Mouse (Mus musculus) ES-Bruce4 (cell line): ENCODE data around the gene Sez6. TPM values are rescaled to one million over a fixed set of nuclear protein-coding genes. Genes with fewer than 3 reads are reported as not detected.

Experiments
- H3K27ac ChIP-seq: 2 replicates; pipeline ENCODE4 v1.5.1; 2012; ENCODE audit warnings: low read length, inconsistent platforms; ENCODE audit not compliant: insufficient read depth
- H3K27me3 ChIP-seq: 2 replicates; pipeline ENCODE4 v1.6.1; 2012; ENCODE audit warnings: mild to moderate bottlenecking, low read length, inconsistent platforms; ENCODE audit not compliant: control insufficient read depth, poor library complexity, insufficient read depth, severe bottlenecking
- H3K36me3 ChIP-seq: 2 replicates; pipeline ENCODE4 v1.6.1; 2012; ENCODE audit warnings: inconsistent platforms, mild to moderate bottlenecking, low read length, moderate library complexity; ENCODE audit not compliant: control insufficient read depth, poor library complexity, insufficient read depth, severe bottlenecking
- H3K4me1 ChIP-seq: one replicate; pipeline ENCODE4 v1.8.1; 2011; ENCODE audit warnings: low read length; ENCODE audit not compliant: control insufficient read depth, insufficient read depth
- H3K4me3 ChIP-seq: 2 replicates; pipeline ENCODE4 v1.5.1; 2011; ENCODE audit warnings: low read depth, mild to moderate bottlenecking, low read length
- H3K9ac ChIP-seq: 2 replicates; pipeline ENCODE4 v1.6.1; 2012; ENCODE audit warnings: low read depth, mild to moderate bottlenecking, inconsistent platforms; ENCODE audit not compliant: poor library complexity, severe bottlenecking
- H3K9me3 ChIP-seq: replicated peaks from 2 replicates; pipeline ENCODE4 v1.6.1; 2012; ENCODE audit warnings: mild to moderate bottlenecking, low read length, inconsistent platforms; ENCODE audit not compliant: control insufficient read depth, poor library complexity, insufficient read depth, severe bottlenecking
- CTCF ChIP-seq: IDR thresholded peaks from one replicate; pipeline ENCODE4 v1.8.1; 2011; ENCODE audit warnings: low read depth, low read length
- EP300 ChIP-seq: IDR thresholded peaks from 2 replicates; pipeline ENCODE4 v1.6.1; 2011; ENCODE audit warnings: low read depth, low read length; ENCODE audit not compliant: insufficient read depth
- POLR2A ChIP-seq: IDR thresholded peaks from one replicate; pipeline ENCODE4 v1.8.1; 2011; ENCODE audit warnings: low read length; ENCODE audit not compliant: insufficient read depth
- polyA plus RNA-seq: library from polyadenylated mRNA; stranded (reverse); fragments of >200 nt; gene quantifications from 2 replicates; pipeline ENCODE4 v1.2.4, GENCODE M21; 2011; ENCODE audit warnings: low read depth; ENCODE audit not compliant: missing spikeins, insufficient read depth, insufficient read length

The Sez6 gene
- polyA plus RNA-seq, 1 experiment: 0.57 TPM

DNA sequence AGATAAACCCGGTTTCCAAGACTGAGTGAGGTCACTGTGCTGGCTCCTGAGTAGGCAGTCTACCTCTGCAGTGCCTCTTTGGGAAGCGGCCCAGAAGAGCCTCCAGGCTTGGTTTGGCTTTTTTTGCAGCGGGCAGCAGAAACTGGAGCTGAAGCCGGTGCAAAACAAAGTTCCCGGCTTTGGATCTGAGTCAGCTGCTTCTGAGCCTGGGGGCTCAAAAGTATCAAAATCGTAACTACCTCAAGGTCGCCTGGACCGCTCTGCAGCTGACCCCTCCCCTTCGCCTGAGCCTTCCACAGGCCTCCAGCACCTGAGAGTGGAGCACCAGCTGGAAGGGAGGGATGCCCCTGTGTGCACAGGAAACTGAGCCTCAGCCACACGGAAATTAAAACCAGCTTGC is 13.4 kb upstream of the Sez6 start:
- peaks cover 9% of the 10 kb centered on the region for H3K4me1 ChIP-seq
- no peaks in the 10 kb centered on the region for H3K9me3 ChIP-seq
- no peak overlapping the region for H3K4me3 ChIP-seq
- no peaks in the 10 kb centered on the region for H3K36me3 ChIP-seq
- no peaks in the 10 kb centered on the region for H3K27me3 ChIP-seq
- H3K9ac ChIP-seq: peak overlapping the region; percentile 19; the same call in 1 of the 2 replicates
- peak overlapping the region; percentile 95 for H3K27ac ChIP-seq
- TF ChIP-seq CTCF (no peak), EP300 (peak; percentile 94)

DNA sequence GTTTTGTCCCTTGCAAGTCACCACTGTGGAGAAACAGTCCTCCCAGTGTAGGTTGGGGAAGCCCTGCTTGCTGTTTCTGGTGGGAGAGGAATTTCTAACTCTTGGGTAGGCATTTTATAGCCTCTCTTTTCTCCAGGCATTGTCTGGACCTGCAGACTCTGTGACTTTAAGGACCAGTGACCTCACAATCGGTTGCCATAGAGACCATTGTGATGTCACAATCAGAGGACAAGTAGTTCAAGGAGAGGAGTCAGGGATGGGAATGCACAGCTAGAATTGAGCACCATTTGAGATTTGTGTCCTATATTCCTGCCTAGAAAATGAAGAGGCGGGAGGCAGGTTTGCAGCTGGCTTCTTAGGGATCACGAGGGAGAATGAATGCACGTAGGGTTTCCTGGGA is 7.3 kb upstream of the Sez6 start:
- 0 out of 2 replicates have a peak, but pooled peaks cover 1% of the 10 kb centered on the region for H3K27me3 ChIP-seq

DNA sequence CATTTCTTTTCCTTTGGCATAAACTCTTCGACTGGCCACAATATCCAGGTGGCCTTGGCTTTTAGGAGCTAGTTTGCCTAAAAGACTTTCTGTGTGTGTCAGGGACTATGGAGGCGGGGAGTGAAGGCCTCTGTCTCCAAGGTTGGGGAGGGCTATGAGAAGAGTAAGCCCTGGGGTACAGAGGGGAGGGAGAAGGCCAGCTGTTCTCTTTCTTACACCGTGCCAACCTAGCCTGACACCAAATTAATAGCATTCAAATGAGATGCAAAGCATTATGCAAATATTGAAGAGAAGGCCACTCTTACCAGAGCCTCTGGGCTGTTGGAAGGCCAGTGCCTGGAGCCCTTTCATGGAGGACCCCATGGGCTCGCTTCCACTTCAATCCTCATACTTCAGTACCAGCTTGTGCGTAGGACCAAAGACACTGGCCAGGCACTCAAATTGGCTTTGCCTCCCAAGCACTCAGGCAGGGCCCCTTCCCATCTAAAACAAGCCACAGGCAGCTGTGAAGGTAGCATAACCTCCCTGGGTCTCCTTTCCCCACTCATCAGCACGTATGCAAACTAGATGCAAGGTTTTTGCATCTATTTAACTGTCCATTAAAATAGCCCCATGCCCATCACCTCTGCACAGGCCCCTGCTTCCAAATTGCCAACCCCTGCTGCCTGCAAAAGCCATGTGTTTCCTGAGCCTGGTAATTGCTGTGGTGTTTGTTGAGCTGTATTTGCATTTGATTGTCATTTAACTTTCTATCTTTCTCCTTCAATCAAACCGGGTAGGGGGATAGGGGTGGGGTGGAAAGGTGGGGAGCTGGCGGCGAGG is 4.6 kb upstream of the Sez6 start:
- H3K9ac ChIP-seq: no peak overlapping the region
- H3K27me3 ChIP-seq: peaks cover 5% of the 10 kb centered on the region; the same call in 1 of the 2 replicates
- no peak overlapping the region for H3K27ac ChIP-seq
- peaks cover 6% of the 10 kb centered on the region for H3K4me1 ChIP-seq
- no peaks in the 10 kb centered on the region for H3K36me3 ChIP-seq
- H3K4me3 ChIP-seq: no peak overlapping the region
- H3K9me3 ChIP-seq: no peaks in the 10 kb centered on the region
- TF ChIP-seq CTCF (no peak), POLR2A (no peak), EP300 (no peak)

More for the DNA sequence above, 7.3 kb upstream of the Sez6 start:
- Histone ChIP-seq H3K27ac (no peak overlapping the region), H3K4me1 (peaks cover 6% of the 10 kb centered on the region), H3K4me3 (no peak overlapping the region), H3K36me3 (no peaks in the 10 kb centered on the region), H3K9me3 (no peaks in the 10 kb centered on the region), H3K9ac (no peak overlapping the region)
- no peak for TF ChIP-seq EP300
- TF ChIP-seq POLR2A: no peak
- TF ChIP-seq CTCF: no peak

DNA sequence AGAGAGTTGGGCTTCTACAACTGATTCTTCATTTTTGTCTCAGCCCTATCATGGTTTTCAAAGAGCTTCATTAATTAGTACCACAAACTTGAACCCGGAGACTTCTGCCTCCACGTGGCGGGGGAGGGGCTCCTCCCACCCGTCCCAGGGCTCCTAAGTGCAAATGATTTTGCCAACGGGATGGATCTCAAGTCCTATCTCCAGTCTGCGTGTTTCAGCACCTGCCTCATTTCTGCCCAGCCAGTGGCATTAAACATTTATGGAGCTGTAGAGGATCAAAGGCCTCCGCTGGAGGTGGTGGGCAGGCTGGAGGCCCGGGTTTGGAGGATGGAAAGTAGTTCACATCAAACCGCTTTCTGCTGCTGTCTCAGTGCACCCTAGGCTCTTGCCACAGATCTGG is 3.9 kb upstream of the Sez6 start:
- Histone ChIP-seq H3K36me3 (no peaks in the 10 kb centered on the region), H3K27ac (no peak overlapping the region), H3K4me3 (no peak overlapping the region), H3K9me3 (no peaks in the 10 kb centered on the region), H3K4me1 (peaks cover 6% of the 10 kb centered on the region), H3K27me3 (peaks cover 11% of the 10 kb centered on the region), H3K9ac (no peak overlapping the region)
- TF ChIP-seq POLR2A: no peak

DNA sequence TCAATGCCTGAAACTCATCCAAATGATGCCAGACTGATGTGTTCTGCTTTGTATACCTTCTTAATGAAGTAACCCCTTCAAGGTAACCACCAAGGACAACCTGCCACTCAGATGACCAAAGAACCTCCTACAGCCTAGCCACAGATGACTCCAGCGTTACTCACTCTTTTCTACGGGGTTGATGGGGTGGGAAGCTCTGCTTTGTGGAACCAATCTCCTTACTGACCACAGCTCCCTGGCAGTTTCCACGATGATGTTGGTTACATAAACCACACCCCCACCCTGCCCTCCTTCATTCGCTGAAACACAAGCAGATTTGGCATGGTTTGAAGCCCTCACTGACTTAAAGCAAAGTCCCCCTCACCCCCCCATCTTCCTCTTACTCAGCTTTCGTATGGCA is 2.8 kb upstream of the Sez6 start:
- Histone ChIP-seq H3K36me3 (no peaks in the 10 kb centered on the region), H3K27ac (no peak overlapping the region), H3K27me3 (peaks cover 20% of the 10 kb centered on the region), H3K4me1 (peaks cover 6% of the 10 kb centered on the region), H3K4me3 (no peak overlapping the region), H3K9me3 (no peaks in the 10 kb centered on the region), H3K9ac (no peak overlapping the region)
- TF ChIP-seq POLR2A (no peak), CTCF (no peak), EP300 (no peak)

DNA sequence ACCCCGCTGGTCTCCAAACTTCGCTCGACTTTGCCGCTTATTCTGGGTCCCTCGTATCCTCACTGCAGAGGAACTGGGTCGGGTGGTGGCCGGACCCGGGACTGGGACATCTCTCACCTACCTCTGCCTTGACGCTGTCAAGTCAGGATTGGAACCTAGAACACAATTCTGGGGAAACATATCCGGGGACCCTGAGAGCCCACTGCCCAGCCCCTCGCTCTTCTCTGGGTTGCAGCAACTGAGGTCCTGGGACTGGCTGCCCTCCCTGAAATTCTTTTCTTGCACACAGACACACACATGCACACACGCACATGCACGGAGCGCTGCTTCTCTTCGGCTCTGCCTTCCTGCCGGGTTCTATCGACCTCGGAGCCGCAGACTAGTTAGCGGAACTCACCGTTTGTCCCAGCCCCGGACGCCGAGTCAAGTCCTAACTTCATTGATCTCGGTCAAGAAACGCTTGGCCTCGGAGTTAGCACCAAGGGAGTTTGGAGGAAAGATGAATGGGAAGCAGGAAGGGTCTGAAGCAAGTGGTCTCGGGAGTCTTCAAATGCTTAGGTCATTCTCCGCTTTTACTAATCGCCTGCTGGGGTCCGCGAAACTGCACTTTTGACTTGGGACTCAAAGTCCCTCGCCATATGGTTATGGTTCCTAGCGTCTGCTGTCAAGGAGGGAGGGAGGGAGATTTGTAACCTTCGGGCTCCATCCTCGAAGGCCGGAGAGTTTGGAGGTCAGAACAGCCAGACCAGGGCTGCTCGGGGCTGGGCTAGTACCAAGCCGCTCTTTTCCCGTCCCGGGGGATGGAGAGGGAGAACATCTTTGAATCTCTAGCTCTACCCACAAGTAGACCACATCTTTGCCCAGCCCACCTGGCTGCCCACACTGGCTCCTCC is 1.2 kb downstream of the Sez6 start:
- Histone ChIP-seq H3K27ac (no peak overlapping the region), H3K9ac (peak overlapping the region; percentile 31), H3K36me3 (no peaks in the 10 kb centered on the region), H3K27me3 (peaks cover 22% of the 10 kb centered on the region), H3K9me3 (no peaks in the 10 kb centered on the region), H3K4me3 (peak overlapping the region; percentile 63), H3K4me1 (peaks cover 9% of the 10 kb centered on the region)
- TF ChIP-seq POLR2A (no peak), CTCF (no peak), EP300 (no peak)
